Mouse (Mus musculus): ENCODE results near the gene Nabp2.

- TF ChIP-seq POLR2A (IDR thresholded peaks at IDR 0.05; ENCODE audit: borderline replicate concordance, extremely low read depth, low read depth, low read length) (no peak), CTCF (IDR thresholded peaks at IDR 0.05; ENCODE audit: insufficient read depth, low read length) (no peak)
Observed at GRCm38 (mm10) chr10:128435873-128436272, 24.6 kb upstream of the Nabp2 start.
